Mouse (Mus musculus): Measurements from ENCODE around the gene Hspa5. TPM values are rescaled to one million over a fixed set of nuclear protein-coding genes. Genes with fewer than 3 reads are reported as not detected.

The Hspa5 gene
- 940 and 945 TPM in 2 replicates for polyA plus RNA-seq (2015; fragmentation: Nextera tagmentation; extraction: Ambion mirVana)

GRCm38 (mm10) chr2:34771368-34772226 is at the start of gene Hspa5:
Gene Hspa5 (plus strand): TSS chr2:34771970.
- peak; percentile 99 for ATAC-seq (ENCODE audit: low read depth)
- Histone ChIP-seq H3K4me3 (ENCODE audit: low read length) (peak within 1 kb of the TSS; percentile 96), H3K27me3 (ENCODE audit: control insufficient read depth, insufficient read depth, low read depth, low read length) (no peaks in the 10 kb centered on the region), H3K4me2 (ENCODE audit: low read depth, low read length) (peak within 1 kb of the TSS; percentile 84), H3K27ac (ENCODE audit: low read length) (peak within 1 kb of the TSS; percentile 93), H3K9ac (ENCODE audit: low read length) (peak within 1 kb of the TSS; percentile 98), H3K4me1 (replicated peaks; ENCODE audit: control insufficient read depth, insufficient read depth, low read length) (peaks cover 40% of the 10 kb centered on the region), H3K9me3 (ENCODE audit: control insufficient read depth, low read length) (no peaks in the 10 kb centered on the region), H3K36me3 (ENCODE audit: control insufficient read depth, insufficient read depth, low read length) (peaks cover 33% of the 10 kb centered on the region)
- under 1% methylated on average over 59 of the region's 60 CpGs for WGBS

DNA sequence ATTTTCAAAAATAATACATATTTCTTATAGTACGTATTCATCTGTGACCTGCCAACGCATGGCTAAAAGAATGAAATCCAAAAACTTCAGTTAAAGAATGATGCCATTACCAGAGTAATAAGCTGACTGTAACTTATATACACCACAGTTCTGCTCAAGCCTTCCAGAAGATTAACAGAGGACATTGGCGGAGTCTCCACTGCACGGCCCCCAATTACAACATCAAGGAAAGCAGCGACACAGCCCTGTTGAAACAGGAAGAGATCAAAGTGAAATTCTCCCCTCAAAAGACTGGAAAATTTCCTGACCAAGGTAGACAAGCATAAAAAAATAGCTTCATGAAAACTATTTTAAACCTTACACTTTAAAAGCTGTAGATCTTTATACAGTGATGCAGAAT is 46.5 kb upstream of the Hspa5 start:
- Histone ChIP-seq H3K9me3 (ENCODE audit: control insufficient read depth, low read length) (no peaks in the 10 kb centered on the region), H3K27me3 (ENCODE audit: control insufficient read depth, insufficient read depth, low read depth, low read length) (no peaks in the 10 kb centered on the region), H3K4me2 (ENCODE audit: low read depth, low read length) (no peak overlapping the region), H3K27ac (ENCODE audit: low read length) (no peak overlapping the region), H3K4me1 (replicated peaks; ENCODE audit: control insufficient read depth, insufficient read depth, low read length) (no peaks in the 10 kb centered on the region), H3K4me3 (ENCODE audit: low read length) (no peak overlapping the region), H3K36me3 (ENCODE audit: control insufficient read depth, insufficient read depth, low read length) (peaks cover 37% of the 10 kb centered on the region), H3K9ac (ENCODE audit: low read length) (no peak overlapping the region)
- 94% methylated on average over 5 of the region's 5 CpGs for WGBS
- no peak for ATAC-seq (ENCODE audit: low read depth)

DNA sequence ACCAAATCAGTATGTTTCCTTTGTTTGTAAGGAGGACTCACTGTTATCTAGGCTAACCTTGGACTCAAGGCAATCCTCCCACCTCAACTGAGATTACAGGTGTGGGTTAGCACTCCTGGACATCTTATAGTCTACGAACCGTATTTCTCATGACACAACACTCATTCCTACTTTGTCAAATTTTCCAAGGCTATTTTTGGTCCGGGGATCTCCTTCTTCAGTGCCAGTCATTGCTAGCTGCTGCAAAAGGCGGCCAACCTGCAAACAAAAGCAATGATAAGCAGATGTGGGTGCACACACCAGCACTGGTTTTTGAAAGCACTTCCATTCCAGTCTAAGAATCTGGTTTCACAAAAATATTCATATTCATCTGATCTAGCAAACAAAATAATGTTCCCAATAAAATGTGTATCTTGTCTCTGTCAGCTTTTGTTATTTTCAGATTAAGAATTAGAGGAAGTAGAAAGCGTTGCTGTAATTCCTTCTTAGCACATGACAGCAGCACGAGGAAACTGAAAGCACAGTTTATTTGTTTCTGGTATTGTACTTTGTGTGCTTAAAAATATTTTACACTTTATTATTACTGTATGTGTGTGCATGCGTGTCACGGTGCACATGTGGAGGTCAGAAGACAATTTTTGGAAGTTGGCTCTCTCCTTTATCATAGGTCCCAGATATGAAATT is 44.6 kb upstream of the Hspa5 start:
- H3K27ac ChIP-seq (ENCODE audit: low read length), result no peak overlapping the region
- WGBS, result 86% methylated on average over 8 of the region's 8 CpGs

GRCm38 (mm10) chr2:34736626-34737025 is 35.1 kb upstream of the Hspa5 start:
- H3K4me1 ChIP-seq (replicated peaks; ENCODE audit: control insufficient read depth, insufficient read depth, low read length), result no peaks in the 10 kb centered on the region
- ATAC-seq (ENCODE audit: low read depth), result no peak
- H3K36me3 ChIP-seq (ENCODE audit: control insufficient read depth, insufficient read depth, low read length), result no peaks in the 10 kb centered on the region
- no peaks in the 10 kb centered on the region for H3K27me3 ChIP-seq (ENCODE audit: control insufficient read depth, insufficient read depth, low read depth, low read length)
- no peak overlapping the region for H3K4me2 ChIP-seq (ENCODE audit: low read depth, low read length)
- no peak overlapping the region for H3K27ac ChIP-seq (ENCODE audit: low read length)
- no peak overlapping the region for H3K9ac ChIP-seq (ENCODE audit: low read length)
- no peak overlapping the region for H3K4me3 ChIP-seq (ENCODE audit: low read length)
- no peaks in the 10 kb centered on the region for H3K9me3 ChIP-seq (ENCODE audit: control insufficient read depth, low read length)
- 84% methylated on average over 1 of the region's 1 CpGs for WGBS

More for the DNA sequence above, 44.6 kb upstream of the Hspa5 start:
- no peak overlapping the region for H3K4me3 ChIP-seq (ENCODE audit: low read length)
- ATAC-seq (ENCODE audit: low read depth), result no peak
- no peaks in the 10 kb centered on the region for H3K4me1 ChIP-seq (replicated peaks; ENCODE audit: control insufficient read depth, insufficient read depth, low read length)
- peaks cover 34% of the 10 kb centered on the region for H3K36me3 ChIP-seq (ENCODE audit: control insufficient read depth, insufficient read depth, low read length)
- H3K27me3 ChIP-seq (ENCODE audit: control insufficient read depth, insufficient read depth, low read depth, low read length), result no peaks in the 10 kb centered on the region
- H3K9me3 ChIP-seq (ENCODE audit: control insufficient read depth, low read length), result no peaks in the 10 kb centered on the region
- H3K9ac ChIP-seq (ENCODE audit: low read length), result no peak overlapping the region
- H3K4me2 ChIP-seq (ENCODE audit: low read depth, low read length), result no peak overlapping the region

GRCm38 (mm10) chr2:34737911-34738310 is 33.9 kb upstream of the Hspa5 start:
- Histone ChIP-seq H3K4me2 (ENCODE audit: low read depth, low read length) (no peak overlapping the region), H3K9me3 (ENCODE audit: control insufficient read depth, low read length) (no peaks in the 10 kb centered on the region), H3K27ac (ENCODE audit: low read length) (no peak overlapping the region), H3K9ac (ENCODE audit: low read length) (no peak overlapping the region), H3K36me3 (ENCODE audit: control insufficient read depth, insufficient read depth, low read length) (no peaks in the 10 kb centered on the region), H3K27me3 (ENCODE audit: control insufficient read depth, insufficient read depth, low read depth, low read length) (no peaks in the 10 kb centered on the region), H3K4me1 (replicated peaks; ENCODE audit: control insufficient read depth, insufficient read depth, low read length) (no peaks in the 10 kb centered on the region; the same call in 1 of the 2 replicates), H3K4me3 (ENCODE audit: low read length) (no peak overlapping the region)
- no peak for ATAC-seq (ENCODE audit: low read depth)
- WGBS, result 45% methylated on average over 1 of the region's 1 CpGs

- no peaks in the 10 kb centered on the region for H3K9me3 ChIP-seq (ENCODE audit: control insufficient read depth, low read length)
- ATAC-seq (ENCODE audit: low read depth), result no peak
- 72% methylated on average over 1 of the region's 1 CpGs for whole genome bisulfite sequencing
- no peaks in the 10 kb centered on the region for H3K36me3 ChIP-seq (ENCODE audit: control insufficient read depth, insufficient read depth, low read length)
- H3K4me3 ChIP-seq (ENCODE audit: low read length), result no peak overlapping the region
- no peak overlapping the region for H3K27ac ChIP-seq (ENCODE audit: low read length)
- H3K27me3 ChIP-seq (ENCODE audit: control insufficient read depth, insufficient read depth, low read depth, low read length), result no peaks in the 10 kb centered on the region
- no peaks in the 10 kb centered on the region; the same call in 1 of the 2 replicates for H3K4me1 ChIP-seq (replicated peaks; ENCODE audit: control insufficient read depth, insufficient read depth, low read length)
- no peak overlapping the region for H3K9ac ChIP-seq (ENCODE audit: low read length)
- no peak overlapping the region for H3K4me2 ChIP-seq (ENCODE audit: low read depth, low read length)
These were observed 31.9 kb upstream of the Hspa5 start for GRCm38 (mm10) chr2:34739684-34740391.

- Histone ChIP-seq H3K4me1 (replicated peaks; ENCODE audit: control insufficient read depth, insufficient read depth, low read length) (no peaks in the 10 kb centered on the region; the same call in 1 of the 2 replicates), H3K27me3 (ENCODE audit: control insufficient read depth, insufficient read depth, low read depth, low read length) (no peaks in the 10 kb centered on the region), H3K9me3 (ENCODE audit: control insufficient read depth, low read length) (no peaks in the 10 kb centered on the region), H3K4me3 (ENCODE audit: low read length) (no peak overlapping the region), H3K27ac (ENCODE audit: low read length) (no peak overlapping the region), H3K4me2 (ENCODE audit: low read depth, low read length) (no peak overlapping the region), H3K36me3 (ENCODE audit: control insufficient read depth, insufficient read depth, low read length) (no peaks in the 10 kb centered on the region), H3K9ac (ENCODE audit: low read length) (no peak overlapping the region)
- 88% methylated on average over 12 of the region's 12 CpGs for WGBS
- ATAC-seq (ENCODE audit: low read depth), result no peak
These were observed 30.2 kb upstream of the Hspa5 start for GRCm38 (mm10) chr2:34741390-34742159.

DNA sequence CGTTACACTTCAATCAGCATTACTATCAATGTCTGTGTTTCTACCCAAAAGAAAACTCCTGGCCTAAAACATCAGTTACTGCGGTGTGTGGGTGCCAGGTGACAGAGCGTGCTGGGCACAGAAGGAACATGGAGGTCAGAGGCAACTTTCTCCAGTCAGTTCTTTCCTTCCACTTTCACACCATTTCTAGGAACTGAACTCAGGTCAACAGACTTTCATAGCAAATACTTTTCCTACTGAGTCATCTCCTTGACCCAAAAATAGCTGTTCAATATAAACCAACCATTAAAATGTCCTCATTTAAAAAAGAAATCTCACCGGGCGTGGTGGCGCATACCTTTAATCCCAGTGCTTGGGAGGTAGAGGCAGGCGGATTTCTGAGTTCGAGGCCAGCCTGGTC is 29.1 kb upstream of the Hspa5 start:
- Histone ChIP-seq H3K27me3 (ENCODE audit: control insufficient read depth, insufficient read depth, low read depth, low read length) (no peaks in the 10 kb centered on the region), H3K4me2 (ENCODE audit: low read depth, low read length) (no peak overlapping the region), H3K9me3 (ENCODE audit: control insufficient read depth, low read length) (no peaks in the 10 kb centered on the region), H3K36me3 (ENCODE audit: control insufficient read depth, insufficient read depth, low read length) (no peaks in the 10 kb centered on the region), H3K9ac (ENCODE audit: low read length) (no peak overlapping the region), H3K4me1 (replicated peaks; ENCODE audit: control insufficient read depth, insufficient read depth, low read length) (no peaks in the 10 kb centered on the region; the same call in 1 of the 2 replicates), H3K27ac (ENCODE audit: low read length) (no peak overlapping the region), H3K4me3 (ENCODE audit: low read length) (no peak overlapping the region)
- ATAC-seq (ENCODE audit: low read depth), result no peak
- 86% methylated on average over 8 of the region's 8 CpGs for WGBS

Measured in lung, embryonic 16.5 days (tissue).